Mouse (Mus musculus): Measurements from ENCODE around the gene Stap2.

Gene Stap2

DNA sequence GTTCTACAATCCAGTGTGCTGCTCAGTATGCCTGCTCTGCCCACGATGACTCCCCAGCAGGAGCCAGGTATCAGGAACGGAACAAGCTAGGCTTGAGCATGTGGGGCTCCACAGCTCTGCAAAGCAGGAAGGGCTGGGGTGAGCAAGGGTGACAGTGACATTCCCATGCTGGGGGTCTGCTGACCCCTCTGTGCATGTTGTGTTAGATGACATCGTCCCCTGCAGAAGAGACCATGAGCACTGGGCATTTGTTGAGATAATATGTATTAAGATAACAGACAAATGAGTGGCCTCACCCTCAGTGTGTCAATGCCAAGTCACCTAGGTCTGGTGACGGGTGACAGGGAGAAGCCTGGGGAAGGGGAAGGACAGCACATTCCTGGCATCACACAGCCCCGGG, 19.5 kb upstream of the Stap2 start:
- no peak for DNase-seq (ENCODE audit: low spot score in 2 of 2)

DNA sequence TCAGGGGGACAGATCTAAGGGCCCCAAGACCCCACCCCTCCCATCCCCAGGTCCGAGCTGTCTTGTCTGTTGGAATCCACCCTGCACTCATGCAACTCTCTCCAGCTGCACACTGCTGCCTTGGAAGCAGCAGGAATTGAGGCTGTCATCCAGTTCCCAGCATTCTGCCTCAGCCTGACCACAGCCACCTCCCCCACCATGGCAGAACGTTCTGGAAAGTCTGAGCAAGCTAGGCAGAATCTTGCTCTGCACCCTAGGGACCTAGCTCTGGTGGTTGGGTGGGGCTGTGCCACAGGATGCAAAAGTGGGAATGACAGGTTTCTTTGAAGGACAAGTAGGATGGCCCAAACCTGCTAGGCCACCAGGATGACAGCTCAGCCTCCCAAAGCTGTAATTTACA, 19.1 kb upstream of the Stap2 start:
- DNase-seq (ENCODE audit: low spot score in 2 of 2) = no peak

DNA sequence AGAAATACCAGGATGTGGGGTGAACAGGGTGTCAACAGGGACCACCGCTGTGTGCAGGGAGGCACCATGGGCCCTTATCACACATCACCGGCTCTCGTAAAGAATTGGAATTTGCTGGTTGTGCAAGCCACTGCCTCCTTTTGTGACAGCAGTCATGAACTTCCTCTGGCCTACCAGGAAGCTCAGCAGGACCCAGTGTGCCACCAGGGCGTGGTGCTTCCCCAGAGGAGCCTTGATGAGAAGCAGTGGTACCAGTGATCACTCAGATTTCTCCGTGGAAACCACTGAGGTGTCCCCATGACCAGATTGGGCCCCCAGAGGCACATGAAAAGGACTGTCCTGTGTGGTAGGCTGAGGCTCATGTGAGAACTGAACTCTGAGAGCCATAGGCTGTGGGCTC, 18.0 kb upstream of the Stap2 start:
- no peak for DNase-seq (ENCODE audit: low spot score in 2 of 2)

GRCm38 (mm10) chr17:56022989-56023290, 17.6 kb upstream of the Stap2 start:
- no peak for DNase-seq (ENCODE audit: low spot score in 2 of 2)

DNA sequence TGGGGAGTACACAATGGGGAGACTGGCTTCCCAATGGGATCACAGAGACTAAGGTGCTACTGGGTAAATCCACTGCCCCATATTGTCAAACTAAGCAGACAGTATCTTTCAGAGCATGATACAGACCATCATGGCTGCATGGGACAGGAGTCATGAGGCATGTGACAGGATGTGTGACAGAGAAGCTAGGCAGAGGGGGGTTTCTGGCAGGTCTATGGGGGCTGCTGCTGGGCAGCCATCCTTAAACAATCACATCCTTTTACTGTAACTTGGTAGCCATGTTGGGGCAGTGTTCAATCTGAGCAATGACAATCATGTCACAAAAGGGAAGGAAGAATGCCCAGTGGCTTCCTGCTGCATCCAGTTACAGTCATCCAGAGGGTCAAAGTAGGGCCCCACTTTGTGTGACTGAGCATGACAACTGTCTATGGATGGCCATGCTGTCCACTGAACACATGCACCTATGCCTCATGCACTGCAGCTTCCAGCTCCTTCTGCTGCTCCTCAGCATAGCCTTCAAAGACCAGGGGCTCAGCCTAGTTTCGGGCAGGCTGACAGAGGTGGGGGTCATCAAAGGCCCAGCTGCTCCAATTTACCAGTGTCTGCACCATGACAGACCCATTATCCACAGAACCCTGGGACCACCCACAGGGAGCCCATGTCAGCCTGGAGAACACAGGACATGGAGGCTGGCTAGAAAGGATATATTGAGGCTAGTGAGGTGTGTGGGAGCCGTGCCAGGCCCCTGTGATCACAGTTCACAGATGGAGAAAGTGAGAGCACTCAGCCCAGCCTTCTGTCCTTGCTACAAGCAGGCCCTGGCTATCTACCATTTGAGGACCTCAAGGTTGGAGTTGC, 17.0 kb upstream of the Stap2 start:
- no peak for DNase-seq (ENCODE audit: low spot score in 2 of 2)

GRCm38 (mm10) chr17:56021161-56021910, 16.0 kb upstream of the Stap2 start:
- no peak for DNase-seq (ENCODE audit: low spot score in 2 of 2)

GRCm38 (mm10) chr17:56020400-56021084, 15.2 kb upstream of the Stap2 start:
- no peak for DNase-seq (ENCODE audit: low spot score in 2 of 2)

DNA sequence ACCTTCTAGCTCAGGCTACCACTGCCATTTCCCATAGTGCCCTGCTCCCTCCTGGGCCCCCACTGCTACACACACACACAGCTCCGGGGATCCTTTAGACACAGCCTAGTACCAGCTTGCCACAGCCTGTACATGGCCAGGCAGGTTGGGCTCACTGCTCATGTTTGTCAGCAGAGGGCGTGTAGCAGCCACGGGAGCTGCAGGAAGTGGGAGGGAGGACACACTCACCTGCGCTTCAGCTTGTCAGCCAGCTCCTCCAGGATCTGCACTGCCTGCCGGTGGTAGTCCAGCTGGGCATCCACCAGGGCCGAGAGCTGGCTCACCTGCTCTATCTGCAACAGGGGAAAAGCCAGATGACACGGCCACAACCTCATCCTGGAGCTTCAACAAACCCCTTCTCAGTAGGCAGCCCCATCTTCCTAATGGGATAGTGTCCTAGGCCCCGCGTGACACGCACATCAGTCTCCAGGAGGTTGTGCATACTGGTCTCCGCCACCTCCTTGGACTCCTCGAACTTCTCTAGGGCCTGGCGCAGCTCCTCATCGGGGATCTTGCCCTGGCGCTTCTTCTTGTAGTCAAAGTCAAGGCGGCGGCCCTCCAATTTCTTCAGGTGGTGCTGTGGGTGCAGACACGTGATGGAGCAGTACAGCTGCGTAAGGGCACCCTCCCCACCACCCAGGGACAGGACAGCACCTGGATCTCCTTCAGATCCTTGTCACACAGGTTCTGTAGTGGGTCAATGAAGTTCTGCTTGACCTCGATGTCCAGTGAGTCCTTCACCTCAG, 13.2 kb upstream of the Stap2 start:
- DNase-seq (ENCODE audit: low spot score in 2 of 2) = peak; percentile 54 to 57

DNA sequence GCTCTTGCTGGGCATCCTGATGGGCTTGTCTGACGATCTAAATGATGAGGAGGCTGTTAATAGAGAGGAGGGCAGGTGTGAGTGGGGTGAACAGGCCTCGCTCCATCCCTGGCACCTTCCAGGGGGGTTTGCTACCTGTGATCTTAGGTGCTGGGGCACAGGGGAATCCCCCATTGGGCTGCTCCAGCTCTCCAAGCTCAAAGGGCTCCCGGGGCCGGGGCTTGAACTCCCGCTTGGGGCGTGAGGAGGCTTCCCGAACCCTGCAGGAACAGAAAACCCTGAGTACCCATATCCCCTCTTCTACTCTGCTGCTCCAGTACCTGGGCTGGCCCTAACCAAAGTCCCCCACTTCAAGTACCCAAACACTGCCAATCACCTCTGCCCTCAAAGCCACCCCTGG, 12.5 kb upstream of the Stap2 start:
- no peak for DNase-seq (ENCODE audit: low spot score in 2 of 2)

- DNase-seq (ENCODE audit: low spot score in 2 of 2) = no peak
Measured at GRCm38 (mm10) chr17:56016793-56017785, 11.7 kb upstream of the Stap2 start.

GRCm38 (mm10) chr17:56016382-56016781, 11.0 kb upstream of the Stap2 start:
- DNase-seq (ENCODE audit: low spot score in 2 of 2) = no peak

DNA sequence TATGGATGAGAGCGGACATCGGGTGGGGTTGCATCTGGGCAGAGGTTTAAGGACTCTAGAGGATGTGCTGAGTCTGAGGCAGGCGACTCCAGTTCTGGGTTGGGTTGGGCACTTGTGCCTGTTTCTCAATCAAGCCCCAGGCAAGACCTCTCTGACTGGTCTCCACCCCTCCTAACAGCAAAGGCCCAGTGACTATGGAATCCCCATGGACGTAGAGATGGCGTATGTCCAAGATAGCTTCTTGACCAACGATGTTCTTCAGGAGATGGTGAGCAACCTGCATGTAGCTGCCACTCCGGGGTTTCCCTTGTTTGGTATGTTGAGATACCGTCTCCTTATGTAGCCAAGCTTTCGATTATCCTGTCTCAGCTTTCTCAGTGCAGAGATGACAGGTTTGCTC, 9.9 kb upstream of the Stap2 start:
- no peak for DNase-seq (ENCODE audit: low spot score in 2 of 2)

DNA sequence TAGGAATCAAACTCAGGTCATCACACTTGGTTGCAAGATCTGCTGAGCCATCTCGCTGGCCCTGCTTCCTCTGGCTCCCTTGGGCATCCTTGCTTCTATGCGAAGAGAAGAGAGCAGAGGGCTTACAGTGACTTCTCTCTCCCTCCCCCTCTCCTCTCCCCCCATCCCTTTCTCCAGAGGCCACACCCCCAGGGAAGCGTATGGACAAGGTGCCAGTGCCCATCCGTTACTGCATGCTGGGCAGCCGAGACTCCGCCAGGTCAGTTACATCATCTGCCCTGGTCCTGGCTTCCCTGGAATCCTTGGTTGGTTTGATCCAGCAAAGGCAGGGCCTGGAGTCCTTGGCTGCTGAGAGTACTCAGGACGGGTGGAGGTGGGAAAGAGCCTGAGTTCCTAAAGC, 6.1 kb upstream of the Stap2 start:
- DNase-seq (ENCODE audit: low spot score in 2 of 2) = no peak

GRCm38 (mm10) chr17:56010681-56011080, 5.3 kb upstream of the Stap2 start:
- DNase-seq (ENCODE audit: low spot score in 2 of 2) = peak; percentile 66 to 76

DNA sequence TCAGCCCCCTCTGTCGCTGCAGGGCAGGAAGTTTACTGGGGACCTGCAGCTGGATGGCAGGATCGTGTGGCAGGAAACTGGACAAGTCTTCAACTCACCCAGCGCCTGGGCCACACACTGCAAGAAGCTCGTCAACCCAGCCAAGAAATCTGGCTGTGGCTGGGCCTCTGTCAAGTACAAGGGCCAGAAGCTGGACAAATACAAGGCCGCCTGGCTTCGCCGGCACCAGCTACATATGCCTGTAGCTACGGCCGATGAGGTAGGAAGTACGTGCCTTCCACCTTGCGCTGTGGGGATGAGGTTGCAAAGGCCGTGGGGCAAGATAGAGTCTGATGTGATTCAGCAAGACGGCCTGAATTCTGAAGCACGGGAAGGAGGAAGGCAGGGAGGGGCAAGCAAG, 4.9 kb upstream of the Stap2 start:
- DNase-seq (ENCODE audit: low spot score in 2 of 2) = no peak

- no peak for DNase-seq (ENCODE audit: low spot score in 2 of 2)
Measured at GRCm38 (mm10) chr17:56009962-56010240, 4.5 kb upstream of the Stap2 start.

- peak; percentile 89 to 93 for DNase-seq (ENCODE audit: low spot score in 2 of 2)
Measured at GRCm38 (mm10) chr17:56009088-56009961, 3.9 kb upstream of the Stap2 start.

GRCm38 (mm10) chr17:56008356-56009087, 3.1 kb upstream of the Stap2 start:
- DNase-seq (ENCODE audit: low spot score in 2 of 2) = peak; percentile 82 to 93

Measured in urinary bladder, postnatal 36 days (tissue).